Comparison of ENCODE assay signal across 21 mouse cellular contexts in genomic region chr9:49973974-49974495, GRCm38 (mm10).
DNase-seq lines count a peak whose midpoint lies in the region; ATAC-seq and TF ChIP-seq lines count a peak whose summit lies in the region.
"Had no signal": no experiment of that assay in that cellular context is flagged by ENCODE, and none has a peak within 500 bp of the region (broad histone marks: within the 10 kb centered on the region; RNA-seq: fewer than 3 reads in every experiment).

No protein-coding gene starts in this region.

- TF ChIP-seq CTCF in lung, postnatal 0 days (IDR thresholded peaks at IDR 0.05) = no peak

- 0 out of 2 replicates have a peak overlapping the region, but pooled peaks have one; percentile 8 for H3K27ac ChIP-seq in heart, embryonic 10.5 days
- no peak overlapping the region for H3K27ac ChIP-seq in lung, postnatal 0 days (ENCODE audit: low read length)
- no peak overlapping the region for H3K27ac ChIP-seq in forebrain, embryonic 10.5 days
- H3K27ac ChIP-seq: embryonic facial prominence, embryonic 10.5 days; kidney, embryonic 15.5 days; limb, embryonic 15.5 days; liver, embryonic 15.5 days; stomach, postnatal 0 days had no signal

- peak; percentile 83 for ATAC-seq in lung, postnatal 0 days
- ATAC-seq: CD4-positive, CD25-positive, alpha-beta regulatory T cell, adult 4 months; forebrain, embryonic 14.5 days; hindbrain, embryonic 16.5 days; intestine, embryonic 16.5 days had no signal

- DNase-seq in heart, embryonic 10.5 days (ENCODE audit: low spot score) = no peak
- no peak for DNase-seq in heart, adult 8-10 months (ENCODE audit: low spot score)
- DNase-seq in adrenal gland, postnatal 10 days = peak; percentile 22
- peak; percentile 75 for DNase-seq in lung, postnatal 0 days (ENCODE audit: low spot score)
- no peak for DNase-seq in forebrain, embryonic 10.5 days (ENCODE audit: extremely low spot score, low spot score)
- DNase-seq in c-Kit-positive CD71-positive TER-119-positive erythroid progenitor cells, embryonic 14.5 days (ENCODE audit: low spot score) = no peak
- no peak for DNase-seq in layer of hippocampus, postnatal 36 days
- DNase-seq: cerebellum, adult 18-20 months; cerebellum, postnatal 36 days; heart, adult 18-20 months; right cerebral cortex, postnatal 4 days had no signal

- WGBS in heart, embryonic 10.5 days = 84% methylated on average over 5 of the region's 5 CpGs
- WGBS in lung, postnatal 0 days = 57% methylated on average over 5 of the region's 5 CpGs
- 88% methylated on average over 5 of the region's 5 CpGs for whole genome bisulfite sequencing in forebrain, embryonic 10.5 days

- no peak overlapping the region for H3K4me2 ChIP-seq in lung, postnatal 0 days (replicated peaks; ENCODE audit: low read depth, low read length)
- H3K4me2 ChIP-seq: kidney, embryonic 15.5 days; limb, embryonic 15.5 days; liver, embryonic 15.5 days; midbrain, embryonic 11.5 days had no signal

- no peaks in the 10 kb centered on the region for H3K27me3 ChIP-seq in heart, embryonic 10.5 days (ENCODE audit: insufficient read depth, poor library complexity, severe bottlenecking)
- no peaks in the 10 kb centered on the region for H3K27me3 ChIP-seq in lung, postnatal 0 days (replicated peaks; ENCODE audit: insufficient read depth, low read length)
- no peaks in the 10 kb centered on the region for H3K27me3 ChIP-seq in forebrain, embryonic 10.5 days (ENCODE audit: poor library complexity, severe bottlenecking)
- H3K27me3 ChIP-seq: kidney, embryonic 15.5 days; limb, embryonic 15.5 days; liver, embryonic 15.5 days had no signal

- peak; percentile 35 for TF ChIP-seq EP300 in lung, postnatal 0 days (IDR thresholded peaks at IDR 0.05)

- H3K4me3 ChIP-seq in heart, embryonic 10.5 days = no peak overlapping the region
- no peak overlapping the region for H3K4me3 ChIP-seq in lung, postnatal 0 days (ENCODE audit: low read depth, low read length)
- no peak overlapping the region for H3K4me3 ChIP-seq in forebrain, embryonic 10.5 days
- H3K4me3 ChIP-seq: embryonic facial prominence, embryonic 10.5 days; kidney, embryonic 15.5 days; limb, embryonic 15.5 days; liver, embryonic 15.5 days had no signal

- no peaks in the 10 kb centered on the region for H3K9me3 ChIP-seq in heart, embryonic 10.5 days
- no peaks in the 10 kb centered on the region for H3K9me3 ChIP-seq in lung, postnatal 0 days (ENCODE audit: low read length)
- H3K9me3 ChIP-seq in forebrain, embryonic 10.5 days = no peaks in the 10 kb centered on the region
- H3K9me3 ChIP-seq: embryonic facial prominence, embryonic 10.5 days; kidney, embryonic 15.5 days; limb, embryonic 15.5 days; liver, embryonic 15.5 days had no signal

- H3K9ac ChIP-seq in lung, postnatal 0 days (replicated peaks; ENCODE audit: low read depth) = no peak overlapping the region
- H3K9ac ChIP-seq: kidney, embryonic 15.5 days; limb, embryonic 15.5 days; liver, embryonic 15.5 days had no signal

- H3K4me1 ChIP-seq in heart, embryonic 10.5 days = peaks cover 15% of the 10 kb centered on the region
- H3K4me1 ChIP-seq in lung, postnatal 0 days (ENCODE audit: insufficient read depth, low read depth, low read length) = peaks cover 9% of the 10 kb centered on the region
- no peaks in the 10 kb centered on the region for H3K4me1 ChIP-seq in forebrain, embryonic 10.5 days
- H3K4me1 ChIP-seq: liver, embryonic 15.5 days had no signal

- H3K36me3 ChIP-seq in heart, embryonic 10.5 days = no peaks in the 10 kb centered on the region
- H3K36me3 ChIP-seq in lung, postnatal 0 days (ENCODE audit: insufficient read depth, low read length) = no peaks in the 10 kb centered on the region
- H3K36me3 ChIP-seq in forebrain, embryonic 10.5 days (replicated peaks) = no peaks in the 10 kb centered on the region
- H3K36me3 ChIP-seq: embryonic facial prominence, embryonic 10.5 days; kidney, embryonic 15.5 days; limb, embryonic 15.5 days; liver, embryonic 15.5 days had no signal

Comparison
In these comparisons a context has a peak if more than half of its experiments do, and no peak if none do; other contexts are left out.
1. DNase-seq: peak in adrenal gland, postnatal 10 days (single experiment) and lung, postnatal 0 days (single experiment); none in heart, embryonic 10.5 days (single experiment), heart, adult 8-10 months (single experiment), forebrain, embryonic 10.5 days (single experiment), c-Kit-positive CD71-positive TER-119-positive erythroid progenitor cells, embryonic 14.5 days (single experiment) and layer of hippocampus, postnatal 36 days (0 of 2).